Mouse (Mus musculus): ENCODE measurements around the gene 4933402N03Rik. TPM values are rescaled to one million over a fixed set of nuclear protein-coding genes. Genes with fewer than 3 reads are reported as not detected.
A peak's percentile ranks its signal among the peaks of the same experiment; 100 is the strongest.

Gene 4933402N03Rik
- not detected in 2 replicates for polyA plus RNA-seq (2015; fragmentation: Nextera tagmentation; extraction: Ambion mirVana)

DNA sequence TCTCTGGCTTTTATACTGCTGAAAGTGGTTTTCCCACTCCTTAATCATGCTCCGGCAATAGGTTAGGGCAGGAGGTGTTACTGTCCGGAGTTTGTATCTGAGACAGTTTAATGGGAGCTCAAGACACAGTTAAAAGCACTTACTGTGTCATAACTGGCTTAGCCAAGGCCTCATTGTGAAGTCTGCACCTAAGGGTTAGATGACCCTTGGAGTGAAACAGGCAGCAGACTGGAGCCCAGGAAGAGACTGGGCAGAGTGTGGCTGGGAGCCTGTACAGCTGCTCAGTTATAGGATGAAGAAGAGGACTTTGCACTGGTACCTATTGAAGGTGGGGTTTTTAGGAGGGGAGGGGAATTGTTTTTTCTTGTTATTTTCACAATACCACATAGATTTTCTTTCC is at the start of gene 4933402N03Rik:
Gene 4933402N03Rik, minus strand, starts transcription at position 101 of the 400 bp plus-strand sequence.
- no peak for ATAC-seq (ENCODE audit: low read depth)
- no peak within 1 kb of the TSS for H3K27ac ChIP-seq (ENCODE audit: low read length)
- WGBS = 79% methylated on average over 2 of the region's 2 CpGs
- no peaks in the 10 kb centered on the region for H3K4me1 ChIP-seq (replicated peaks; ENCODE audit: control insufficient read depth, insufficient read depth, low read length)
- H3K27me3 ChIP-seq (ENCODE audit: control insufficient read depth, insufficient read depth, low read depth, low read length) = no peaks in the 10 kb centered on the region
- no peaks in the 10 kb centered on the region for H3K36me3 ChIP-seq (ENCODE audit: control insufficient read depth, insufficient read depth, low read length)
- no peaks in the 10 kb centered on the region for H3K9me3 ChIP-seq (ENCODE audit: control insufficient read depth, low read length)
- no peak within 1 kb of the TSS for H3K4me3 ChIP-seq (ENCODE audit: low read length)
- no peak within 1 kb of the TSS for H3K9ac ChIP-seq (ENCODE audit: low read length)
- H3K4me2 ChIP-seq (ENCODE audit: low read depth, low read length) = no peak within 1 kb of the TSS

DNA sequence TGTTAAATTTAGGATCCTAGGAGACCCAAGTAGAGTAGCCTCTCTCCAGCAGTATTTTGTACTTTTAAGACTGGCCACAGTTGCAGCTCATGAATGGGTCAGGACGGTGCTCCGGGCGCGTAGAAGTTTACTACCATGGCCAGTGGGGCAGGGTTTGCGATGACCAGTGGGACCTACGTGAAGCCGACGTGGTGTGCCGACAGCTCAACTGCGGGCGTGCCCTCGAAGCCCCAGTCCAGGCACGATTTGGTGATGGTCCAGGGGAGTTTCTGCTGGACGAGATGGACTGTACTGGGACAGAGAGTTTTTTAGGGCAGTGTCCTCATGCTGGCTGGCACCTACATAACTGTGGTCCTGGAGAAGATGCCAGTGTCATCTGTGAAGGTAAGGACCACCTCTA is 41.9 kb upstream of the 4933402N03Rik start:
- H3K9me3 ChIP-seq (ENCODE audit: control insufficient read depth, low read length) = no peaks in the 10 kb centered on the region
- H3K4me1 ChIP-seq (replicated peaks; ENCODE audit: control insufficient read depth, insufficient read depth, low read length) = no peaks in the 10 kb centered on the region
- no peak overlapping the region for H3K4me3 ChIP-seq (ENCODE audit: low read length)
- no peak overlapping the region for H3K27ac ChIP-seq (ENCODE audit: low read length)
- no peaks in the 10 kb centered on the region for H3K27me3 ChIP-seq (ENCODE audit: control insufficient read depth, insufficient read depth, low read depth, low read length)
- no peaks in the 10 kb centered on the region for H3K36me3 ChIP-seq (ENCODE audit: control insufficient read depth, insufficient read depth, low read length)
- ATAC-seq (ENCODE audit: low read depth) = no peak
- WGBS = 92% methylated on average over 14 of the region's 14 CpGs
- no peak overlapping the region for H3K9ac ChIP-seq (ENCODE audit: low read length)
- no peak overlapping the region for H3K4me2 ChIP-seq (ENCODE audit: low read depth, low read length)

DNA sequence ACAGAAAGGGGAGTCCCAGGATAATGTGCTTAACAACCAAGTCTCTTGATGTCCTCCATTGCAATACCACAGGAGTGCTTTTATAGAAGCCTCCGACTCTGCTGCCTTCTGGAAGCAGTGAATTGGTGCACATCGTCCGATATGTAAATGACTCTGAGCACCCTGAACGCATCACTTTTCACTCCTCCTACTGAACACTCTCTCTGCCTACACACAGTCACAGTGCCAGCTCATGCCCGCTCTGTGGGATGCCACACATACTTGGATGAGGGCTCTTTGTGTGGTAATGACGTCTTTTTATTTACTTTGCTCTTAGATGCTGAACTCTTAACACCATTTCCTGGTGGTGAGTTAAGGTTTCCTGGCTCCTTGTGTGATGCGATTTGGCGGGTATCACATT is 40.9 kb upstream of the 4933402N03Rik start:
- Histone ChIP-seq H3K4me2 (ENCODE audit: low read depth, low read length) (no peak overlapping the region), H3K4me1 (replicated peaks; ENCODE audit: control insufficient read depth, insufficient read depth, low read length) (no peaks in the 10 kb centered on the region), H3K36me3 (ENCODE audit: control insufficient read depth, insufficient read depth, low read length) (no peaks in the 10 kb centered on the region), H3K27ac (ENCODE audit: low read length) (no peak overlapping the region), H3K9me3 (ENCODE audit: control insufficient read depth, low read length) (no peaks in the 10 kb centered on the region), H3K4me3 (ENCODE audit: low read length) (no peak overlapping the region), H3K27me3 (ENCODE audit: control insufficient read depth, insufficient read depth, low read depth, low read length) (no peaks in the 10 kb centered on the region), H3K9ac (ENCODE audit: low read length) (no peak overlapping the region)
- WGBS = 43% methylated on average over 8 of the region's 8 CpGs
- peak; percentile 64; the same call in 1 of the 2 replicates for ATAC-seq (ENCODE audit: low read depth)

DNA sequence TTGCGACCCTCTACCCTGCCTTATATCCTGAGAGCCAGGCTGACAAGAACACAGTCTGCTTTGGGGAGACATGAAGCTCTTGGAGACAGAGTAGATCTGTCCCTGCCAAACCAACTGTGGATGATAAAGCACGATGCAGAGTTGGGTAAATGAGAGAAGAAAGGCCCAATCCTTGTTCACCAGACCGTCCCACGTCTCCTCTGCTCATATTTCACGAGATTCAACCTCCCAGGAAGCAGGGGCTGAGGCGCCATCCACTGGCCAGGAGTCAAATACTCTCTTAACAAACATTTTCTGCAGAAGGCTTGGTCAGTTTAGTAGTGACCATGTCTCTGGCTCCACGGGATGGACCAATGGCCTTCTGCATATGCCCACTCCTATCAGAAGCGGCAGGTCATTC is 38.2 kb upstream of the 4933402N03Rik start:
- WGBS = 58% methylated on average over 8 of the region's 8 CpGs
- Histone ChIP-seq H3K4me1 (replicated peaks; ENCODE audit: control insufficient read depth, insufficient read depth, low read length) (no peaks in the 10 kb centered on the region), H3K9me3 (ENCODE audit: control insufficient read depth, low read length) (no peaks in the 10 kb centered on the region)

DNA sequence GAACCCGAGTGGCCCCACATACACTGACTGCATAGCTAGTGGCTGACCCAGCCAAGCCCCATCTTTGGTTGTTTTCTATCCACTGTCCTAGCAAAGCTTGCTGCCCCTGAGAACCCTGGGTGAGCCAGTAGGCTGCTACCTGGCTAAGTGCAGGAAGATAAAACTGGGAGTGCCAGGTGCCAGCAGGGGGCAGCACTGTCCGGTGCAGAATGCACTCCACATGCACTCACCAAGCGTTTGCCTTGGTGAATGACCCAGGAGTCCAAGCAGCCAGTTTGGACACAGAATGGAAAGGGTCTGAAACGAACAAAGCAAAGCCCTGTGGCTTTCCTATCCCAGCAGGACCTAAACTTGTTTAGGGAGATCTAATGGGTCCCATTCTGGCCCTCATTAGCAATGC is 36.6 kb upstream of the 4933402N03Rik start:
- H3K4me2 ChIP-seq (ENCODE audit: low read depth, low read length) = no peak overlapping the region
- ATAC-seq (ENCODE audit: low read depth) = no peak
- no peak overlapping the region for H3K27ac ChIP-seq (ENCODE audit: low read length)
- no peaks in the 10 kb centered on the region for H3K27me3 ChIP-seq (ENCODE audit: control insufficient read depth, insufficient read depth, low read depth, low read length)
- no peaks in the 10 kb centered on the region for H3K36me3 ChIP-seq (ENCODE audit: control insufficient read depth, insufficient read depth, low read length)
- 30% methylated on average over 4 of the region's 4 CpGs for WGBS
- H3K4me1 ChIP-seq (replicated peaks; ENCODE audit: control insufficient read depth, insufficient read depth, low read length) = no peaks in the 10 kb centered on the region
- no peak overlapping the region for H3K9ac ChIP-seq (ENCODE audit: low read length)
- H3K4me3 ChIP-seq (ENCODE audit: low read length) = no peak overlapping the region
- H3K9me3 ChIP-seq (ENCODE audit: control insufficient read depth, low read length) = no peaks in the 10 kb centered on the region

More for the DNA sequence above, 38.2 kb upstream of the 4933402N03Rik start:
- Histone ChIP-seq H3K9ac (ENCODE audit: low read length) (no peak overlapping the region), H3K27me3 (ENCODE audit: control insufficient read depth, insufficient read depth, low read depth, low read length) (no peaks in the 10 kb centered on the region), H3K36me3 (ENCODE audit: control insufficient read depth, insufficient read depth, low read length) (no peaks in the 10 kb centered on the region), H3K27ac (ENCODE audit: low read length) (no peak overlapping the region), H3K4me3 (ENCODE audit: low read length) (no peak overlapping the region), H3K4me2 (ENCODE audit: low read depth, low read length) (no peak overlapping the region)
- no peak for ATAC-seq (ENCODE audit: low read depth)

DNA sequence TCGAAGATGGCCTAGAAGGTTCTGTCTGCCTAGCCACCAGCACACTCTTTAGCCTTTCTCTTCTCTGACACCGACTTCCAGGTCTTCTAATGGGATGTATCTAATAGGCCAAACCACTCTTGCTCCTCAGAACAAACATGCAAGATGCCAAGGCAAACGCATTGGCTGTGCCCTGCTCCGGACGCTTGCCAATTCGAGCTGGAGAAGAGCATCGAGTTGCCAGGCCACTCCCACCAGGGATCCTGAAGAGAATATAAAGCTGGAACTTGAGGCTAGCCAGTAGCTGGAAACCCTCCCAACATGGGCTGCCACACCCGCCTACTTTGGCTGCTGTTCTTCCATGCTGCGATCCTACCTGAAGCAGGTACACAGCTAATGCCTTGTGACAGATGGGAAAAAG is 28.0 kb upstream of the 4933402N03Rik start, which contains the start of gene 5430419D17Rik:
Gene 5430419D17Rik, plus strand, starts transcription at position 282 of the 400 bp plus-strand sequence.
- ATAC-seq (ENCODE audit: low read depth) = no peak
- no peaks in the 10 kb centered on the region for H3K4me1 ChIP-seq (replicated peaks; ENCODE audit: control insufficient read depth, insufficient read depth, low read length)
- no peak within 1 kb of the TSS for H3K27ac ChIP-seq (ENCODE audit: low read length)
- WGBS = 82% methylated on average over 9 of the region's 9 CpGs
- H3K36me3 ChIP-seq (ENCODE audit: control insufficient read depth, insufficient read depth, low read length) = no peaks in the 10 kb centered on the region
- H3K9me3 ChIP-seq (ENCODE audit: control insufficient read depth, low read length) = no peaks in the 10 kb centered on the region
- no peak within 1 kb of the TSS for H3K4me3 ChIP-seq (ENCODE audit: low read length)
- no peaks in the 10 kb centered on the region for H3K27me3 ChIP-seq (ENCODE audit: control insufficient read depth, insufficient read depth, low read depth, low read length)
- no peak within 1 kb of the TSS for H3K9ac ChIP-seq (ENCODE audit: low read length)
- no peak within 1 kb of the TSS for H3K4me2 ChIP-seq (ENCODE audit: low read depth, low read length)

DNA sequence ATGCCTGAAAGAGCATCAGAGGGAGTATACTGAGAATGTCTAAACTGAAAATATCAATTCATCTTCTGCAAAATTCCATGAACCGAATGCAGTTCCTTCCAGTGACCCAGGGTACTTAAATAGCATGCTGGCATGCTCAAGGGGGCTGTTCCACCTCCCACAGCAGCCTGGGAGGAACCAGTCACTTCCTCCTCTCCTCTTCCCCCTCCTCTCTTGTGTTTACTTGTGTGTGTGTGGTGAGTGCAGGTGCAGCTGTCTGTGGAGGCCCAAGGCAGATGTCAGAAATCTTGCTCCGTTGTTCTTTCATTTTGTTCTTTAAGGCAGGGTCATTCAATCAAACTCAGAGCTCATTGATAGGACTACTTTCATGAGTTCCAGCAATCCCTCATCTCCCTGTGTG is 23.0 kb upstream of the 4933402N03Rik start:
- Histone ChIP-seq H3K9ac (ENCODE audit: low read length) (no peak overlapping the region), H3K27ac (ENCODE audit: low read length) (no peak overlapping the region), H3K27me3 (ENCODE audit: control insufficient read depth, insufficient read depth, low read depth, low read length) (no peaks in the 10 kb centered on the region), H3K9me3 (ENCODE audit: control insufficient read depth, low read length) (no peaks in the 10 kb centered on the region), H3K4me3 (ENCODE audit: low read length) (no peak overlapping the region), H3K36me3 (ENCODE audit: control insufficient read depth, insufficient read depth, low read length) (no peaks in the 10 kb centered on the region), H3K4me2 (ENCODE audit: low read depth, low read length) (no peak overlapping the region), H3K4me1 (replicated peaks; ENCODE audit: control insufficient read depth, insufficient read depth, low read length) (no peaks in the 10 kb centered on the region)
- WGBS = 14% methylated on average over 2 of the region's 2 CpGs
- ATAC-seq (ENCODE audit: low read depth) = no peak

DNA sequence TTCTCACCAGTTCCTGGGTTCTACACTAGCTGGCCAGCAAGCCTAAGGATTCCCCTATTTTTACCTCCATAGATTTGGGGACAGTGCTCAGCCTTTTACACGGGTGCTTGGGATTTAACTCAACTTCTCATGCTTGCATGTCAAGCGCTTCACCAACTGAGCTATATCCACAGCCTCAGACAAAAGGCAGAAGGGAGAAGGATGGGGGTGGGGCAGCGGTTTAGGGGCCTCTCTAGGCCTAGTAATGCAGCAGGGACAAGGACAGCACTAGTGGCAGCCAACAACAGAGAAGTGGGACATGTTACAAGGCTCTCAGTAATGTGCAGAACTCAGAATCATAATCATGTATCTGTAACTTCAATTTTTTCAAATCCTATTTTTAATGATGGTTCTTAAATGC is 21.7 kb upstream of the 4933402N03Rik start:
- no peaks in the 10 kb centered on the region for H3K27me3 ChIP-seq (ENCODE audit: control insufficient read depth, insufficient read depth, low read depth, low read length)
- no peaks in the 10 kb centered on the region for H3K36me3 ChIP-seq (ENCODE audit: control insufficient read depth, insufficient read depth, low read length)
- no peak for ATAC-seq (ENCODE audit: low read depth)
- WGBS = 77% methylated on average over 3 of the region's 3 CpGs
- no peaks in the 10 kb centered on the region for H3K4me1 ChIP-seq (replicated peaks; ENCODE audit: control insufficient read depth, insufficient read depth, low read length)
- no peak overlapping the region for H3K9ac ChIP-seq (ENCODE audit: low read length)
- no peaks in the 10 kb centered on the region for H3K9me3 ChIP-seq (ENCODE audit: control insufficient read depth, low read length)
- no peak overlapping the region for H3K27ac ChIP-seq (ENCODE audit: low read length)
- H3K4me3 ChIP-seq (ENCODE audit: low read length) = no peak overlapping the region
- H3K4me2 ChIP-seq (ENCODE audit: low read depth, low read length) = no peak overlapping the region

DNA sequence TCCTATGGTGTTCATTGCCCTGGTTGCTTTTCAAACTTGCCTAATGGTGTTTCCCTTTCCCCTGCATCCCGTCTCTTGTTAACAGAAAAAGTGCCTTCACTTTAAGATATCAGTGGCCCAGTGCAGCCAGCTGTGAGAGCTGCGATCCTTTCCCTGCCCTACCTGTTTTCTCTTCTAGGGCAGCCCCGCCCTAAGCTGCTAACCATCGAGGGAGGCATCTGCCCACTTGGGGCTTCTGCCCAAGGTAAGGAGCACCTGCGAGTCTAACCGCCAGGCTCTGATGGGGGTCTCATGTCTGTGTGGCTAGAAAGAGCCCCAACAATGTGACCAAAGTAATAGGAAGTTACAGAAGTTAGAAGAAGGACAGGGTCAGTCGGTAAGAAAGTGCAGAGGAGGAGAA is 16.1 kb upstream of the 4933402N03Rik start:
- H3K4me3 ChIP-seq (ENCODE audit: low read length) = no peak overlapping the region
- 63% methylated on average over 7 of the region's 7 CpGs for WGBS
- no peak overlapping the region for H3K27ac ChIP-seq (ENCODE audit: low read length)
- no peaks in the 10 kb centered on the region for H3K36me3 ChIP-seq (ENCODE audit: control insufficient read depth, insufficient read depth, low read length)
- H3K4me2 ChIP-seq (ENCODE audit: low read depth, low read length) = no peak overlapping the region
- H3K27me3 ChIP-seq (ENCODE audit: control insufficient read depth, insufficient read depth, low read depth, low read length) = no peaks in the 10 kb centered on the region
- ATAC-seq (ENCODE audit: low read depth) = no peak
- no peaks in the 10 kb centered on the region for H3K9me3 ChIP-seq (ENCODE audit: control insufficient read depth, low read length)
- H3K4me1 ChIP-seq (replicated peaks; ENCODE audit: control insufficient read depth, insufficient read depth, low read length) = no peaks in the 10 kb centered on the region
- no peak overlapping the region for H3K9ac ChIP-seq (ENCODE audit: low read length)

DNA sequence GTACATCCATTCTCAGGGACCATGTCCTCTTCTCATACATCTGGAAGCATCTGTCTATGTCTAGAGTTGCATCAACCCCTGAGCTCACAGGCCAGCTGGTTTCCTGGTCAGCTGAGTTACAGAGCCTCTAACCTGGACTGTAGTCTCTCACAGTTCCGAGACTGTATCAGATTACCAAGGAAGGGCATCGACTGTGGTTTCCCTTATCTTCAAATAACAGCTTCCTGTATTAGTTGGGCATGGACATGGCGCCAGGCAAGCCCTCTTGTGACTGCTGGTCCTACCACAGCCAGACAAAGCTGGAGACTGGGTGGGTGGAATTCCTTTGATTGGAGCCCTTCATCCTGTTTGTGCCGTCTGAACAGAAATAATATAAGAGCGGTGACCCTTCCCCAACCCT is 6.9 kb upstream of the 4933402N03Rik start:
- WGBS = 66% methylated on average over 5 of the region's 5 CpGs
- no peak overlapping the region for H3K4me2 ChIP-seq (ENCODE audit: low read depth, low read length)
- H3K27me3 ChIP-seq (ENCODE audit: control insufficient read depth, insufficient read depth, low read depth, low read length) = no peaks in the 10 kb centered on the region
- H3K9ac ChIP-seq (ENCODE audit: low read length) = no peak overlapping the region
- no peaks in the 10 kb centered on the region for H3K9me3 ChIP-seq (ENCODE audit: control insufficient read depth, low read length)
- no peak overlapping the region for H3K4me3 ChIP-seq (ENCODE audit: low read length)
- H3K27ac ChIP-seq (ENCODE audit: low read length) = no peak overlapping the region
- no peaks in the 10 kb centered on the region for H3K4me1 ChIP-seq (replicated peaks; ENCODE audit: control insufficient read depth, insufficient read depth, low read length)
- ATAC-seq (ENCODE audit: low read depth) = no peak
- H3K36me3 ChIP-seq (ENCODE audit: control insufficient read depth, insufficient read depth, low read length) = no peaks in the 10 kb centered on the region

All from lung, embryonic 16.5 days (tissue).